Mouse (Mus musculus): ENCODE measurements around the gene Bmf.
"Not testable (repeated sequence)": the region's sequence is repeated elsewhere in the genome, so short reads cannot be mapped to it uniquely, and the experiment has no call there.

Gene Bmf

DNA sequence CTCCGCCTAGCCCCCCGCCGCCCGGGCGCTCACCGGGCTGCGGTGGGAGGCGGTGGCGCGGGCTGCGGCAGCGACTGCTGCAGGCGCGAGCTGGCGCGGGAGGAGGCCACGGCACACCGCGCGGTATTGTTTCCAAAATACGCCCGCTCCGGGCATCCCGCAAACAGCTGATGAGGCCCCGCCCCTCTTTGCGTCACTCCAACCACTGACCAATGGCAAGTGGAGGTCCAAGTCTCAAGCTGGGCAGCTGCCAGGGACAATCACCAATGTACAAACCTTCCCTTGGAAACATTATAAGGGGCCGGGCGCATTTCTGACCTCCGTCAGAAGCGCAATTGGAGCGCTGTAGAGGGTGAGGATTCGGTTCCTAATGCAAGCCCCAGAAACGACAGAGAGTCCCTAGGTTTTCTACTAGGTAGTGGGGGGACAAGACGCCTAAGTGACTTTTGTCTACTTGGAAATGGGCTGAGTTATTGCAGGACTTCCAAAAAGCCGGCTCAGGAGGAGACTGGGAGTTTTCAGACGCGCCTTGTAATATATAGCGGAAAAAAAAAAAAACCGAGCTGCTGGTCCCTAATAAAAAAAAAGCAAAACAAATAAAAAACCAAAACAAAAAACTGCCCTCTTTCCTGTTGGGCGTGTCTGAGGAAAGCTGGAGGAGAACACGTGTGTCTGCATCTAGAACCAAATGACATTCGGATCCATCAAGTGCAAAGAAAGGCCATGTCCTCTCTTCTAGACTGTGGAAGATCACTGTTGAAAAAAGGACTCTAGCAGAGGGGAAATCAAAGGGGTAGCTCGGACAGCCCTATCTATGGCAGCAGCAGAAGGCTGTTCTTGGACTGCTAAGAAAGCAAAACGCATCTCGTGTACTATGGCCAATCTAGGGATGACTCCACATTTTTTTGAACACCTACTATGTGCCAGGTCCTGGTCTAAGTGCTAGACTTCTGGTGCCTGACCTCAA, at the start of gene Bmf:
Gene Bmf (minus strand): TSS at position 181 of the 967 bp plus-strand sequence.
- Histone ChIP-seq H3K27me3 (ENCODE audit: control insufficient read depth, insufficient read depth, low read length, poor library complexity, severe bottlenecking) (no peaks in the 10 kb centered on the region), H3K36me3 (ENCODE audit: control insufficient read depth, insufficient read depth, low read length, poor library complexity, severe bottlenecking) (no peaks in the 10 kb centered on the region)
- peak; percentile 95 for DNase-seq (ENCODE audit: low read depth, low spot score)

DNA sequence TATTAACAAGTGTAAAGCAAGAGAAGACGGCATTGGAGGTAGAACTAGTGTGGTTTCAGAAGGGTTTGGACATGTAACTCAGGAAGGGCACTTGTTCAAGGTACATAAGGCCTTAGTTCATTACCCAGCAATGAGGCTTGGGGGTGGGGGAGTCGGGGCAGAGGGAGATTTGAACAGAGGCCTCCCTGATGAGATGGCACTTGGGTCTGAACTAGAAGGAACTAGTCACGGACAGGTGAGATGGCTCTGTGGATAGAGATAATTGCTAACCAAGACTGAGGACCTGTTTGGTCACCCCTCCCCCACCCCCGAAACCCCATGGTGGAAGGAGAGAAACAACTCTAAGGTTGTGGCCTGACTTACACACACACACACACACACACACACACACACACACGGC, 49.6 kb upstream of the Bmf start:
- no peak for DNase-seq (ENCODE audit: low read depth, low spot score)
- H3K27me3 ChIP-seq (ENCODE audit: control insufficient read depth, insufficient read depth, low read length, poor library complexity, severe bottlenecking), result no peaks in the 10 kb centered on the region

DNA sequence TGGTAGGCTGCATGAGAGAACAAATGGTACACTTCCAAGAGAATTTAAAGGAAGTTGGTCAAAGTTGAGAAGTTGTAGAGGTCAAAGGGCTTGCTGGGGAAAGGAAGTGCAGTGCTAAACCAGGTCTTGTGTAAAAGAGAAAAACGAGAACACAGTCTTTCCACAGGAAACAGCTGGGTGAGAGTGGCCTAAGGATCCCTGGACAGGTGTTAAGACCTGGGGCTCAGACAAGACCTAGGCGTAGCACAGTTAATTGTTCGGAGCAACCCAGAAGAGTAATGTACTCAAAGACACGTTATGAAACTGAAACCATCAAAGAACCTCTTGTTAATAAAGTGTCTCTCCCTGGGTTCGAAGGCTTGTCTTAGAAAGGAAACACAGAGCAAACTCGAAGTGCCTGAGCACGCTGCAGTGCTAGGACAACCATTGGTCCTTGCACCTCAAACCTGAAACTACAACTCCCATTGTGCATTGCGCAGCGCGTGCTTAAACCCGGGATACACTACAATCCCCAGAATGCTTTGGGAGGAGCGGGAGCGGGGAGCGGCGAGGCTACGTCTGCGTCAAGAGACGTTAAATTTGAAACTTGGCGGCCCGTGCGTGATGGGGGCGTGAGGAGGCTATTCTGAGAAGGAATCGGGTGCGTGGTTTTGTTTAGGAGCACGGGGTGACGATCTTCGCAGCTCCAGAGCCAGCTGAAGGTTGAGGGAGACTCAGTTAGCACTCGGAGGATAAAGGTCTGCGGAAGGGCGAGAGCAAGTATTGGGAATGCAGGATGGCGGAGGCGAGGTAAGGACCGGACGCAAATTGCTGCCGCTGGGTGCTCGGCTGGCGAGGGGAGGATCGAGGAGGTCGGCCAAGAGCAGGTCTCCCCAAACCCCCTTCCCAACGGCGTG, 48.4 kb upstream of the Bmf start, which contains the start of gene Bub1b:
Gene Bub1b (plus strand): TSS at position 539 of the 896 bp plus-strand sequence.
- no peaks in the 10 kb centered on the region for H3K36me3 ChIP-seq (ENCODE audit: control insufficient read depth, insufficient read depth, low read length, poor library complexity, severe bottlenecking)
- peak; percentile 92 for DNase-seq (ENCODE audit: low read depth, low spot score)

More for the DNA sequence above, 49.6 kb upstream of the Bmf start:
- no peaks in the 10 kb centered on the region for H3K36me3 ChIP-seq (ENCODE audit: control insufficient read depth, insufficient read depth, low read length, poor library complexity, severe bottlenecking)

DNA sequence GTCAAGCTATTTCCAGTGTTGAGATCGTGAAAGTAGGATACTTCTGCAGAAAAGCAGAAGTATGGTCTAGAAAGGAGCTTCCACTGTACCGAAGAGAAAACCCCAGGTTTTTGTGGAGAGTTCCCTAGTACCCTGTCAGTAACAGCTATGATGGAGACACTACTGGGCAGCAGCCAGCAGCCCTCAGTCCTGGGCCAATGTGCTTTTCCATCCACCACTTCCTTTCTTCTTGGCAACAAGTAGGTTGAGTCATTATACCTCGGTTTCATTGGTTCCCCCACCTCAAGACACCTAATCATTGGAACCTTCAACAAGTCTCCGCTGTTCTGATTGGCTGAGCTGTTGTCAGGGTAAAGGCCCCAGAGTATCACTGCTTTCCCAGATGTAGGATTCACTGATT, 41.6 kb upstream of the Bmf start:
- Histone ChIP-seq H3K27me3 (ENCODE audit: control insufficient read depth, insufficient read depth, low read length, poor library complexity, severe bottlenecking) (no peaks in the 10 kb centered on the region), H3K36me3 (ENCODE audit: control insufficient read depth, insufficient read depth, low read length, poor library complexity, severe bottlenecking) (no peaks in the 10 kb centered on the region)
- no peak for DNase-seq (ENCODE audit: low read depth, low spot score)

More for the DNA sequence above, 48.4 kb upstream of the Bmf start, which contains the start of gene Bub1b:
- H3K27me3 ChIP-seq (ENCODE audit: control insufficient read depth, insufficient read depth, low read length, poor library complexity, severe bottlenecking), result no peaks in the 10 kb centered on the region

DNA sequence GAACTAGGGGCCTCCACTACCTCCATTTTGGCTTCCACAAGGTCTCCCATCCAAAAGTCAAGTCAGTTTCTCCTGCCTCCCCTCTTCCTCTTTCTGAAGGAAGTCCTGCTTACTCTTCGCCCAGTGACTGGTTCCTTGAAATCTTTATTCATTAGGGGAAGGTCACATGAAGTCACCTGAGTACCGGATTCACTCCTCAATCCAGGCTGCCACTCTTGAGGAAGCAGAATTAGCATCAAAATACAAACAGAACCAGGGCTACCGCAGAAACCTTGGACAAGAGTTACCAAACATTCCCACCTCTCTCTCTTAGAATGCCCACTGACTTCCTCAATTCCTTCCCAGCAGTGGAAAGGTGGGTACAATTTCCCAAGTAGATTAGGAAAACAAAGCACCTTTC, 38.2 kb upstream of the Bmf start:
- Histone ChIP-seq H3K36me3 (ENCODE audit: control insufficient read depth, insufficient read depth, low read length, poor library complexity, severe bottlenecking) (no peaks in the 10 kb centered on the region), H3K27me3 (ENCODE audit: control insufficient read depth, insufficient read depth, low read length, poor library complexity, severe bottlenecking) (no peaks in the 10 kb centered on the region)
- no peak for DNase-seq (ENCODE audit: low read depth, low spot score)

DNA sequence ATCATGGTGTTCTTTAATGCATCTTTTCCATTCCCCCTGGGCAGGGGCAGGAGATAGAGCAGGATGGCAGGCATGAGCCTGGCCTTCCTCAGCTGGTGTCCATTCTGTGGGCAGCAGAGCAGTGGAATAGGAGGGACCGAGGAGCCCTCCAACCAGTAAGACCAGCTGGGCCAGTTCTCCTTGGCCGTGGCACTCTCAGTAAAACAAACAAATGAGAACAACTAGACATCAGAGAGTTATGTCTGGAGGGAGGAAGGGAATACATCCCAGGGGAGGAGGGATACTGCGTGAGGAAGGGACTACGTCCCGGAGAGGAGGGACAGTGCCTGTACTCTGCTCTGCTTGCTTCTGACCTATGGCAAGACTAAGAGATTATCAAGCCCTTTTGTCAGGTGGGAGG, 36.5 kb upstream of the Bmf start:
- DNase-seq (ENCODE audit: low read depth, low spot score), result no peak
- H3K36me3 ChIP-seq (ENCODE audit: control insufficient read depth, insufficient read depth, low read length, poor library complexity, severe bottlenecking), result no peaks in the 10 kb centered on the region
- no peaks in the 10 kb centered on the region for H3K27me3 ChIP-seq (ENCODE audit: control insufficient read depth, insufficient read depth, low read length, poor library complexity, severe bottlenecking)

DNA sequence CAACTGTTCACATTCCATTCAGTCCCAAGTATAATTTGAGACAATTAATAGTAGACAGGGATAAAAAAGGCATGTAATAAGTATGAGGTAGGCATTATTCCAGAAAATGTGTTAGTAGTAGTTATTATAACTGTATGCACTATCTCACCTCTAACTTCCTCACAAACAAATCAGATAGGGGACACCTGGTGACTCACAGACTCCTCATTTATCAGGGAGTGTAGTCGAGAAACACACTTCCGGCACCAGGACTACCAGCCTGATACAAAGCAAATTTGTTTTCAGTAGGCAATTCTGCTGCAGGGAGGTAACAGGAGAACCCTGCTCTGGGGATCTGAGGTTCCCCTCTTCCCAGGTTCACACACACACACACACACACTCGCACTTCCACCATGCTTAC, 23.6 kb upstream of the Bmf start:
- no peak for DNase-seq (ENCODE audit: low read depth, low spot score)
- Histone ChIP-seq H3K27me3 (ENCODE audit: control insufficient read depth, insufficient read depth, low read length, poor library complexity, severe bottlenecking) (no peaks in the 10 kb centered on the region), H3K36me3 (ENCODE audit: control insufficient read depth, insufficient read depth, low read length, poor library complexity, severe bottlenecking) (no peaks in the 10 kb centered on the region)

DNA sequence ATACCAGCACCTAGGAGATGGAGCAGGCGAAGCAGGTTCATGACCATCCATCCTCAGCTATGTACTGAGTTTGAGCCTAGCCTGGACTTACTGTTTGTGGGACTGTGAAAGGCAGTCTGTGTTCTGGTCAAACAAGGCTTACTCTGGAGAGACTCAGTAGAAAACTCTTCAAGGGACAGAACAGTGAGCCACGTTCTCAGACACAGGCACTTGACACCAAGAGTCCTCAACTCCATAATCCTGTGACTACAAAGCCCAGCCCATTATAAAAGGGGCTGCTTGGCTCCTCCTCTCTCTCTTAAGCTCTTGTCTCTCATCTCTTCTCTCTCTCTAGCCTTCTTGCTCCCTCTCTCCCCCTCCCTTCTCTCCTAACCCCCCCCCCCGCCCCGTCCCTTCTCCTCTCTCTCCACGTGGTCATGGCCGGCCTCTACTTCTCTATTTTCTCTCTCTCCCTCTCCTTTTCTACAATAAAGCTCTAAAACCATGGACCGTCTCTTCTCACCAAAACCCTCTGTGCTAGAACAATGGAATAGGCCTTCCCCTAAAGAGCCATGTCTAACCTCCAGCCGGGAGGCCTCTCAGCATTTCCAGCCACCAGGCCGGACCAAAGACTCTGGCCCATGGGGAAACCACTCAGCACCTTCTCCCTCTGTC, 22.8 kb upstream of the Bmf start:
- no peak for DNase-seq (ENCODE audit: low read depth, low spot score)
- Histone ChIP-seq H3K36me3 (ENCODE audit: control insufficient read depth, insufficient read depth, low read length, poor library complexity, severe bottlenecking) (no peaks in the 10 kb centered on the region), H3K27me3 (ENCODE audit: control insufficient read depth, insufficient read depth, low read length, poor library complexity, severe bottlenecking) (no peaks in the 10 kb centered on the region)

DNA sequence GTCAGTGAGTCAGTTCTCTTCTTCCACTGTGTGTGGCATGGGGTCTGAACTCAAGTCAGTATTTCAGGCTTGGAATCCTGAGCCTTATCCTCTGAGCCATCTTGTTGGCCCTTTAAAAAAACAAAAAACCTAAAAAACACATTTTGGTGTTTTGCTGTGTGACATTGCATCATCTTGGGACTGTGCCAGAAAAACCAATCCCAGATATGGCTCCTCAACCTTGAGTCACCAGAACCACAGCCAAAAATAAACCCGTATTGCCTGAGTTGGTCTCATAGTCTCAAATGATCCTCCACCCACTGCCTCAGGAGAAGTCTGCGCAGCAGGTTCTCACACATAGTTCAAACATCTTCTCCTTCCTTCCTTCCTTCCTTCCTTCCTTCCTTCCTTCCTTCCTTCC, 21.5 kb upstream of the Bmf start:
- Histone ChIP-seq H3K36me3 (ENCODE audit: control insufficient read depth, insufficient read depth, low read length, poor library complexity, severe bottlenecking) (no peaks in the 10 kb centered on the region), H3K27me3 (ENCODE audit: control insufficient read depth, insufficient read depth, low read length, poor library complexity, severe bottlenecking) (no peaks in the 10 kb centered on the region)
- no peak for DNase-seq (ENCODE audit: low read depth, low spot score)

DNA sequence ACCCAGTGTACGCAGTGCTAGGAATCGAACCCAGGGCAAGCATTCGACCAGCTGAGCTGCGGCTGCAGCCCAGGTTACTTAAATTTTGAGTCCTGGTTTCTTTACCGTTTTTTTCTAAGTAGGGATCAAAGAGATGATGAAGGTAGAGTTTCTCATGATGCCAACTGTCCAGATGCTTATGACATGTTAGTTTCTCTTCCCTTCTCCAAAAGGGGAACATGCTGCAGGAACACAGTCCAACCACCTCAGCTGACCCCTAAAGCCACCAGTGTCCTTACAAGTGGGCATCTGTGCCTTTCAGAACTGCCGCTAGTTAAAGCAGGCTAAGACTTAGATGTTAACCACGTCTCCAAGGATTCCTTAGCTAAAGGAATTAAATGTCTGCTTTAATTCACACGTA, 17.7 kb upstream of the Bmf start:
- DNase-seq (ENCODE audit: low read depth, low spot score), result no peak
- no peaks in the 10 kb centered on the region for H3K36me3 ChIP-seq (ENCODE audit: control insufficient read depth, insufficient read depth, low read length, poor library complexity, severe bottlenecking)
- H3K27me3 ChIP-seq (ENCODE audit: control insufficient read depth, insufficient read depth, low read length, poor library complexity, severe bottlenecking), result no peaks in the 10 kb centered on the region

DNA sequence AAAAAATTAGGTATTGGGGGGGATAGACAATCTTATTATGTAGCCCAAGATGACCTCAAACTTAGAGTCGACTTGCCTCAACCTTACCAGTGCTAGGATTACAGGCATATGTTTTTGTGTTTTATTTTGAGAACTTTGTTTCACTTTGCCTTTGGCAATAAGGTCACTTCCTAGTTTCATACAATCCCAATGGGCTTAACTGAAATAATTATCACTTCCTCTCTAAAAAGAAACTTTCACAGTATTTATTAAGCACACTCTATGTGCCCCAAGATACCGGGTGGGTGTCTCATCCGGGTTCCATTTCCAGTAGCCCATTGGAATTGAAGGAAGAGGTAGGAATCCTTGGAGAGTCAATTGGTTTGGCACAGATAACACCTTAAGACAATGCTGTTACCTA, 12.9 kb upstream of the Bmf start:
- Histone ChIP-seq H3K36me3 (ENCODE audit: control insufficient read depth, insufficient read depth, low read length, poor library complexity, severe bottlenecking) (peaks cover 2% of the 10 kb centered on the region; the same call in 1 of the 2 replicates), H3K27me3 (ENCODE audit: control insufficient read depth, insufficient read depth, low read length, poor library complexity, severe bottlenecking) (no peaks in the 10 kb centered on the region)
- peak; percentile 62 for DNase-seq (ENCODE audit: low read depth, low spot score)

DNA sequence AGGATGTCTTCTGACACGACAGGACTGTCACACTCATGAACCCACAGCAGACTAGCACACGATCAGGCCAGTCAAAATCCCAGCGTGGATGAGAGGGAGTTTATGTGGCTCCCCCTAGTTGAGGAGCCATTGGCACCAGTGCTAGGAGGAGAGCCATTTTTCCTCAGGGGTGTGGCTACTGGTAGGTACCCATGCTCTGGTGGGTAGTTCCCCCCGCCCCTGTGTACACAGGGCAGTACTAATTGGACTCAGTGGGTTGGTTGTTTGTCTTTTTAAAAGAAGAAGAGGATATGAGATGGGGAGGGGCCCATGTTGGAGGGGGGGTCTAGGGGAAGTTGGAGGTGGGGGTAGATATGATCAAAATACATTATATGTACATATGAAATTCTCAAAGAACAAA, 12.5 kb upstream of the Bmf start:
- H3K27me3 ChIP-seq (ENCODE audit: control insufficient read depth, insufficient read depth, low read length, poor library complexity, severe bottlenecking), result no peaks in the 10 kb centered on the region
- H3K36me3 ChIP-seq (ENCODE audit: control insufficient read depth, insufficient read depth, low read length, poor library complexity, severe bottlenecking), result peaks cover 2% of the 10 kb centered on the region; the same call in 1 of the 2 replicates
- DNase-seq (ENCODE audit: low read depth, low spot score), result peak; percentile 57

DNA sequence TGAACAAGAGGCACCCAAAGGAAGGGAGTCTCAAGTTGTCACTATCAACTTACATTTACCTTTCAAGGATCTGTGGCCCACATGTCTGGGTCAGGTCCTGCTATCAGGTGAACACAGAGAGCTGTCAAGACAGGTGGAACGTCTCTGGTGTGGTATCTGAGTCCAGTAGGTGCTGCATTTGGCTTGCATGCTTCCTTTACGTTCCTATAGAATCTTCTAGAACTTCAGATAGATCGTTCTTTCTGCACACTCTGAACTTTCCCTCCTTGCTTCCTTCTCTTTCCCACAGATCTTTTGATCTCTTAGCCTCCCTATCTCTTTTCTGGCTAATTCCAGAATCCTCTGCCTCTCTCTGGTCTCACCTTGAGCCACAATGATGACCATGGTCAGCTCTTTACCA, 8.9 kb upstream of the Bmf start:
- no peak for DNase-seq (ENCODE audit: low read depth, low spot score)
- Histone ChIP-seq H3K36me3 (ENCODE audit: control insufficient read depth, insufficient read depth, low read length, poor library complexity, severe bottlenecking) (peaks cover 2% of the 10 kb centered on the region; the same call in 1 of the 2 replicates), H3K27me3 (ENCODE audit: control insufficient read depth, insufficient read depth, low read length, poor library complexity, severe bottlenecking) (no peaks in the 10 kb centered on the region)

DNA sequence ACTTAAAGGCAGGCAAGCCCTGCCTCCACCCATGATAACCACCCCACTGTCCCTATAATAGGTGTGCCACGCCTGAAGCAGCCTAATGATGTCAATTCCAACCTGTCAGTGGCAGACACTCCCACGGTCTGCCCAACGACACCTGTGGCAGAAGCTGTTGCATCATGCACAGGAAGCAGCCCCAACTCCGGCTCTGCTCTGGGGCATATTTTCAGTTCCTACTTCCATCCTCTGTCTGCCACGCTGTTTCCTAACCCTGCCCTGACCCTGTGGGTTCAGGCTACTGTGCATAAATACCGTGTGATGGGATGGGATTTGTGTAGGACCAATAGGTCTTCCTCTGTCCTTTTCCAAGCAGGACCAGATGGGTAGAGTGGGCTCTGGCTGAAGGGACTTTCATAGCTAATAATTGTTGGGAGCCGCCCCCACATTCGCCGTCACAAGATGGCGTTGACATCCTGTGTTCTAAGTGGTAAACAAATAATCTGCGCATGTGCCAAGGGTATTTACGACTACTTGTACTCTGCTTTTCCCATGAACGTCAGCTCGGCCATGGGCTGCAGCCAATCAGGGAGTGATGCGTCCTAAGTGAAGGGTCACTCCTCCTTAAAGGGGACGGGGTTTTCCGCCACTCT, 5.0 kb upstream of the Bmf start:
- not testable (repeated sequence) for H3K27me3 ChIP-seq (ENCODE audit: control insufficient read depth, insufficient read depth, low read length, poor library complexity, severe bottlenecking); H3K36me3 ChIP-seq (ENCODE audit: control insufficient read depth, insufficient read depth, low read length, poor library complexity, severe bottlenecking)
- peak; percentile 94 for DNase-seq (ENCODE audit: low read depth, low spot score)

Data from splenic B cell, adult 2 months (primary cell).